Mouse (Mus musculus) heart, embryonic 16.5 days (tissue): Measurements from ENCODE around the gene Hpcal1. TPM values are rescaled to one million over a fixed set of nuclear protein-coding genes. Genes with fewer than 3 reads are reported as not detected.

Experiments used
- ATAC-seq: fragments of 200-750 bp; cut with Nextera tagmentation; replicated peaks from 2 replicates; pipeline ENCODE4 v1.8.0; 2017; ENCODE audit warnings: moderate number of reproducible peaks; ENCODE audit not compliant: insufficient read depth, low FRiP score; ENCODE audit errors: extremely low read depth
- H3K27ac ChIP-seq: fragments of 300-500 bp; sonication (generic); 2 replicates; pipeline ENCODE4 v1.5.1; 2014; ENCODE audit warnings: mild to moderate bottlenecking, low read length, control low read depth, moderate library complexity
- H3K27me3 ChIP-seq: fragments of 300-500 bp; sonication (generic); 2 replicates; pipeline ENCODE4 v1.6.1; 2014; ENCODE audit warnings: low read length, mixed read lengths; ENCODE audit not compliant: control insufficient read depth, insufficient read depth
- H3K36me3 ChIP-seq: fragments of 300-500 bp; sonication (generic); 2 replicates; pipeline ENCODE4 v1.6.1; 2014; ENCODE audit not compliant: control insufficient read depth, insufficient read depth
- H3K4me1 ChIP-seq: fragments of 300-500 bp; sonication (generic); 2 replicates; pipeline ENCODE4 v1.6.1; 2014; ENCODE audit warnings: low read length, mixed read lengths; ENCODE audit not compliant: control insufficient read depth, insufficient read depth
- H3K4me2 ChIP-seq: fragments of 300-500 bp; sonication (generic); 2 replicates; pipeline ENCODE4 v1.6.1; 2014; ENCODE audit warnings: low read depth, mild to moderate bottlenecking, control low read depth, low read length
- H3K4me3 ChIP-seq: fragments of 300-500 bp; sonication (generic); 2 replicates; pipeline ENCODE4 v1.5.1; 2014; ENCODE audit warnings: mild to moderate bottlenecking, control low read depth, low read length
- H3K9ac ChIP-seq: fragments of 300-500 bp; sonication (generic); 2 replicates; pipeline ENCODE4 v1.6.1; 2014; ENCODE audit warnings: low read length, control low read depth
- H3K9me3 ChIP-seq: fragments of 300-500 bp; sonication (generic); replicated peaks from 2 replicates; pipeline ENCODE4 v1.6.1; 2016; ENCODE audit warnings: low read length; ENCODE audit not compliant: control insufficient read depth
- WGBS: fragments of 180-500 bp; shearing (Covaris S2); extraction: QIAGEN DNeasy Blood & Tissue Kit; methylation state at CpG from one replicate; pipeline ENCODE4 v1.1.7; 2014; 5-methylcytosine and 5-hydroxymethylcytosine counted together
- polyA plus RNA-seq: library from polyadenylated mRNA; unstranded; fragments of >200 nt; fragmentation: Nextera tagmentation; extraction: Ambion mirVana; gene quantifications from 2 replicates; pipeline ENCODE4 v1.2.1, GENCODE M21; 2015

The Hpcal1 gene
- polyA plus RNA-seq, 1 experiment from 2014 or later: 33.4 TPM

DNA sequence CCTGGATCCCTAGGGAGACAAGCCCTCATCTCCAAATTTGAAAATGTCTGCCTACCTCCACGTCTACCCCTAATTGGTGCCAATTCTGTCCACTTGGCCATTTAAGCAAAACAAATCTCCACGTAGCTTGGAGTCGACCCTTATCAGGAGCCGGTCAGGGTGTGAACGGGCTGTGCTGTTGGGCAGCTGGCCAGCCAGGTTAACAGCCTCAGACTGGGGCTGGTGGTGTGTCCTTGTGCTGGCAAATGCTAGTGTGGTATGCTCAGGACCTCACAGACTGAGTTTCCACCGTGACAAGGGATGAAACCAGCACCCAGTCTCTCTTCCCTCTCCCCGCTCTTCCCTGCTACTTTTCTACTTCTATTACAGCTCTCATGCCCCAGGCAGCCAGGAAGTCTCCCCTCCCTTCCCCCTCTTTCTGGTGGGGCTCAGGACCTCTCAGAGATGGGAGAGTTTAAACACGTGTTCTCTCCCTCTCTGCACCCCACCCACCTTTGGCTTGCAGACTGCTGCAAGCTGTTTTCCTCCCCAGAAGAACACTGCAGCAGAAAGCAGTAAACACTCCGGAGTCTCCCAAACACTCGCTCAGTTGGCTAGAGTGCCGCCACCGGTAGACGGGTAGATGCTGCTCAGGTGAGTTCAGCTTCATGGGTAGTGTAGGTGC, 37.2 kb downstream of the Hpcal1 start:
- H3K4me1 ChIP-seq: peaks cover 49% of the 10 kb centered on the region
- ATAC-seq: peak; percentile 58
- no peaks in the 10 kb centered on the region; the same call in 1 of the 2 replicates for H3K9me3 ChIP-seq
- H3K9ac ChIP-seq: peak overlapping the region; percentile 45
- H3K4me2 ChIP-seq: peak overlapping the region; percentile 30; the same call in 1 of the 2 replicates
- H3K27me3 ChIP-seq: no peaks in the 10 kb centered on the region
- no peaks in the 10 kb centered on the region for H3K36me3 ChIP-seq
- H3K27ac ChIP-seq: peak overlapping the region; percentile 56
- WGBS: 41% methylated on average over 13 of the region's 13 CpGs
- 0 out of 2 replicates have a peak overlapping the region, but pooled peaks have one; percentile 9 for H3K4me3 ChIP-seq

- 67% methylated on average over 13 of the region's 13 CpGs for WGBS
- Histone ChIP-seq H3K36me3 (no peaks in the 10 kb centered on the region), H3K4me1 (peaks cover 60% of the 10 kb centered on the region), H3K9me3 (no peaks in the 10 kb centered on the region; the same call in 1 of the 2 replicates), H3K27me3 (no peaks in the 10 kb centered on the region), H3K4me3 (no peak overlapping the region), H3K27ac (0 out of 2 replicates have a peak overlapping the region, but pooled peaks have one; percentile 9), H3K9ac (no peak overlapping the region), H3K4me2 (peak overlapping the region; percentile 30; the same call in 1 of the 2 replicates)
- ATAC-seq: no peak
Measured at GRCm38 (mm10) chr12:17729211-17729900, 38.7 kb downstream of the Hpcal1 start.

GRCm38 (mm10) chr12:17732006-17732405, 41.4 kb downstream of the Hpcal1 start:
- H3K4me2 ChIP-seq: no peak overlapping the region
- no peak overlapping the region for H3K9ac ChIP-seq
- no peaks in the 10 kb centered on the region for H3K27me3 ChIP-seq
- H3K4me1 ChIP-seq: peaks cover 43% of the 10 kb centered on the region
- no peak overlapping the region for H3K4me3 ChIP-seq
- H3K27ac ChIP-seq: no peak overlapping the region
- H3K36me3 ChIP-seq: no peaks in the 10 kb centered on the region
- WGBS: 85% methylated on average over 7 of the region's 7 CpGs
- no peaks in the 10 kb centered on the region; the same call in 1 of the 2 replicates for H3K9me3 ChIP-seq
- ATAC-seq: no peak

DNA sequence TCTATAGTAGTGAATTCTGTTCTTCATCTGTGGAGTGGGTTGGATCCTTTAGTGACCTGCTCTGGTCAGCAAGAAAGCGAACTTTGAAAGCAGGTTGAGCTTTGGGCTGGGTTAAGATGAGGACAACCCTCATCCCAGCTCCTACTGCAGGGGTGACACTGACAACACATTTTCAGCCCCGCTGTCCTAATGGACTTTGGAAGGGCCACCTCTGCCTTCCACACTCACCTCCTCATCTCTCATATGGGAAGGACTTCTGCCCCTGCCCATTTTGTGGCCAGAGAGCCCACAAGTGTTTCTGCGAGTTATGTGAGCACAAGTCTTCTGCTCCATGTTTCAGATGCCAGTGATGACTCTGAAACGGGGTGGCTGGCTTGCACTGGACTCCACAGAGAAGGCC, 41.9 kb downstream of the Hpcal1 start:
- peak overlapping the region; percentile 48 for H3K27ac ChIP-seq
- H3K4me2 ChIP-seq: no peak overlapping the region; the same call in 1 of the 2 replicates

DNA sequence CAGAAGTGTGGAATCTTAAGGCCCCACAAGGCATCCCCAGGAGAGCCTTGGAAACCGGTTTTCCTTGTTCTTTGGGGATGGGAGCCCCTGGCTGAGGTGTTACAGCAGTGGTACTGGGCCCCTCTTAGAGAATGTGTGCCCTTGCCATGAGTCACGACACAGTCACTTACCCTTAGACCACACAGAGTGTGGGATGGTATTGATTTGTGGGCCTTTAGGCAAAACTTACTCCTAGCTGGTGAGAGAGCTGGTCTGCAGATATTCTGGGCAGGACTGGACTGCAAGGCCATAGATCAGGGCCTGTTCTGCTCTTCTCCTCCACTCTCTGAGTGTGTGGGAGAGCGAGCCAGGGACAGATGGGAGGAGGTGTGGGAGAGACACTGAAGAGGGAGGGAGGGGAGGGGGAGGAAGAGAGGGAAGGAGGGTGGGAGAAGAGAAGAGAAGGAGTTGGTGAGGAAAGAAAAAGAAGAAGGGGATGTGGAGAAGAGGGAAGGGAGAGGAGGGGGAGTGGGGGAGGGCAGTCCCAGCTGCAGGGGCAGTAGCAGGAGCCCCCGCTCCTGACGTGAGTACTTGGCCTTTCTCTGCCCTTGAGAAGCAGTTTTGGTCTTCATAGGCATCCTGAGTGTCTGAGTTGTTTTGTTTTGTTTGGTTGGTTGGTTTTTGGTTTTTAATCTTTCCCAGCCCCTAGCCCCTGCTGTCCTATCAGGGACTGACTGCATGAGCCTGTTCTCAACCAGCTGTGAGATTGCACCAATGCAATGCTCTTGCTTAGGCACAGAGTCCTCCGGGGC, 42.7 kb downstream of the Hpcal1 start:
- H3K9ac ChIP-seq: peak overlapping the region; percentile 45; the same call in 1 of the 2 replicates
- 51% methylated on average over 6 of the region's 6 CpGs for WGBS
- H3K4me1 ChIP-seq: peaks cover 31% of the 10 kb centered on the region
- no peak overlapping the region for H3K4me3 ChIP-seq
- no peaks in the 10 kb centered on the region; the same call in 1 of the 2 replicates for H3K9me3 ChIP-seq
- no peak for ATAC-seq
- H3K27me3 ChIP-seq: no peaks in the 10 kb centered on the region
- H3K27ac ChIP-seq: peak overlapping the region; percentile 48
- H3K36me3 ChIP-seq: no peaks in the 10 kb centered on the region
- no peak overlapping the region for H3K4me2 ChIP-seq

More for the DNA sequence above, 41.9 kb downstream of the Hpcal1 start:
- Histone ChIP-seq H3K4me1 (peaks cover 38% of the 10 kb centered on the region), H3K9ac (no peak overlapping the region), H3K36me3 (no peaks in the 10 kb centered on the region), H3K9me3 (no peaks in the 10 kb centered on the region; the same call in 1 of the 2 replicates), H3K27me3 (no peaks in the 10 kb centered on the region), H3K4me3 (no peak overlapping the region)
- ATAC-seq: no peak
- WGBS: 71% methylated on average over 4 of the region's 4 CpGs

- Histone ChIP-seq H3K27ac (peak overlapping the region; percentile 20), H3K9me3 (no peaks in the 10 kb centered on the region), H3K36me3 (no peaks in the 10 kb centered on the region), H3K4me1 (peaks cover 29% of the 10 kb centered on the region), H3K4me2 (no peak overlapping the region), H3K4me3 (no peak overlapping the region), H3K27me3 (no peaks in the 10 kb centered on the region), H3K9ac (no peak overlapping the region)
- 84% methylated on average over 6 of the region's 6 CpGs for WGBS
- no peak for ATAC-seq
Measured at GRCm38 (mm10) chr12:17736396-17736795, 45.7 kb downstream of the Hpcal1 start.

DNA sequence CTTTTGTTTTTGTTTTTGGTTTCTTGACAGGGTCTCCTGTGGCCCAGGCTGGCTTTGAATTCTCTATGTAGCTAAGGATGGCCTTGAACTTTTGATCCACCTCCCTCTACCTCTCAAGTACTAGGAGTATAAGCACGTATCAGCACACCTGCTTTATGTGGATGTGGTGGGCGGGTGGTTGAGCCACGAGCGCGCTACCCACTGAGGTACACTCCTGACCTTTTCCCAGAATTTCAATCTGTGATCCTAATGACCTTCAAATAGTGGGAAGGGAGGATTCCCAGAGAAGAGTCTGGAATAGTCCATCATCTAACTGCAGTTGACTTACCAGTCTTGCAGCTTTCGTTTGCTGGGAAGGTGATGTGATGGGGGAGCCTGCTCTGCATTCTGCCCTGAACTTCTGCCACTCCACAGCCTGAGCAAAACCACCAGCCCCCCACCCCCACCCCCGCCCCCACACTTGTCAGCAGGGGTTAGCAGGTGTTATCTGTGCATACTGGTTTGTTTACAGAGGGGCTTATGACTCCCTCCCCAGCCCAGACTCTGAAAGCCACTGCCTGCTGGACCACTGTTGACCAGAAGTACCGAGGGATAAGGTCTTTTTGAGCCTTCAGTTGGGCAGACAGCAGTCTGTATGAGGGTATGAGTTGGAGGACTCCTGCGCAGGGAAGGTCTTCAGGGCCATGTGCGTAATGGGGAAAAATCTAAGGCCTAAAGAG, 46.4 kb downstream of the Hpcal1 start:
- Histone ChIP-seq H3K36me3 (no peaks in the 10 kb centered on the region), H3K9ac (no peak overlapping the region), H3K4me1 (peaks cover 35% of the 10 kb centered on the region), H3K27ac (peak overlapping the region; percentile 31), H3K9me3 (no peaks in the 10 kb centered on the region), H3K4me3 (no peak overlapping the region), H3K27me3 (no peaks in the 10 kb centered on the region), H3K4me2 (no peak overlapping the region)
- 69% methylated on average over 10 of the region's 10 CpGs for WGBS
- ATAC-seq: no peak

DNA sequence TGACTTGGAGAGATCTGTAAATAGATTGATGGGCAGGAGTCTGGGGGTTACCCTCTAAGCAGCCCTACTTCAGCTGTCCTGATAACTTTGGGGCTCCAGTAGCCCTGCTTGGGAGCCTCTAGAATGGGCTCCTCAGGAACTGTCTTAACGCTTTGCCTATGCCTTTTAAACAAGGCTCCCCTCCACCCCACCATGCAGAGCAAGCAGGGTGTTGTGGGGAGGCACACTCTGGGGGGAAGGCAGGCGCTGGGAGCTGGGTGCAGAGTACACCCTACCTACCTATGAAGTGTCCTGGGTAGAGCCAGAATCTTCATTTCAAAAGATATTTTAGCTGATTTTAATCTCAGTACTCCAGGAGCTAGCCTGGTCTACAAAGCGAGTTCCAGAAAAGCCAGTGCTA, 47.2 kb downstream of the Hpcal1 start:
- no peak overlapping the region for H3K27ac ChIP-seq
- WGBS: 84% methylated on average over 3 of the region's 3 CpGs
- H3K4me3 ChIP-seq: no peak overlapping the region
- no peaks in the 10 kb centered on the region for H3K36me3 ChIP-seq
- no peak for ATAC-seq
- peaks cover 39% of the 10 kb centered on the region for H3K4me1 ChIP-seq
- no peaks in the 10 kb centered on the region for H3K27me3 ChIP-seq
- no peaks in the 10 kb centered on the region for H3K9me3 ChIP-seq
- no peak overlapping the region for H3K9ac ChIP-seq
- no peak overlapping the region for H3K4me2 ChIP-seq
